Mouse (Mus musculus): Measurements from ENCODE around the gene Tyw5.

- no peak for TF ChIP-seq GATA1 (IDR thresholded peaks at IDR 0.05; ENCODE audit: low read length)
- TF ChIP-seq TAL1 (IDR thresholded peaks at IDR 0.05; ENCODE audit: low read length) = no peak
These were observed 6.0 kb downstream of the Tyw5 start for GRCm38 (mm10) chr1:57400877-57401276.
